Mouse (Mus musculus) E14TG2a.4 (cell line): ENCODE results near the gene Glt28d2.

Source experiments
- CTCF ChIP-seq: conservative IDR thresholded peaks from 2 replicates; pipeline ENCODE4 v1.5.1; 2014; ENCODE audit warnings: low read length
- NANOG ChIP-seq: IDR thresholded peaks from 2 replicates; pipeline ENCODE4 v1.6.1; 2014; ENCODE audit warnings: borderline replicate concordance, low read length, mixed read lengths
- POU5F1 ChIP-seq: IDR thresholded peaks from 2 replicates; pipeline ENCODE4 v1.6.1; 2014; ENCODE audit warnings: low read length, borderline replicate concordance

DNA sequence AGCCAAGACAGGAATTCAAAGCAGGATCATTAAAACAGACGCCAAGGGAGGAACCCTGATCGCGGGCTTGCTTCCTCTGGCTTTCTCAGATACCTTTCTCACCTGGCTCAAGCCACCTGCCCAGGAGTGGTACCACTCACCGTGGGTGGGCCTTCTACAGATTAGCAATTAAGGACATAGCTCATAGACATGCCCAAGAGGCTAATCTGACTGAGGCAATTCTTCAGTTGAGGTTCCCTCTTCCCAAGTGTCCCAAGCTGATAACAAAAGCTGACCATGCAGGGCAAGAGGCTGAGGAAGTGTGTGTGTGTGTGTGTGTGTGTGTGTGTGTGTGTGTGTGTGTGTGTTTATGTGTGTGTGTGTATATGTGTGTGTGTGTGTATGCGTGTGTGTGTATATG is 31.4 kb downstream of the Glt28d2 start:
- TF ChIP-seq CTCF = no peak
- TF ChIP-seq NANOG = no peak
- no peak for TF ChIP-seq POU5F1
